Mouse (Mus musculus) spleen, adult 2 months (tissue): Measurements from ENCODE around the gene Ubac1. TPM values are rescaled to one million over a fixed set of nuclear protein-coding genes. Genes with fewer than 3 reads are reported as not detected.

Experiments
- DNase-seq, 2 experiments: peaks; one replicate each; pipeline versions ENCODE4 v3.0.0 to v3.0.0-alpha.2; 2012 to 2021; ENCODE audit warnings: low spot score in 2 of 2, low read depth in 1 of 2
- H3K27ac ChIP-seq: fragments of 200-500 bp; 2 replicates; pipeline ENCODE4 v1.5.1; 2012; ENCODE audit warnings: low read length, inconsistent platforms; ENCODE audit not compliant: insufficient read depth
- H3K27me3 ChIP-seq: fragments of 200-500 bp; 2 replicates; pipeline ENCODE4 v1.6.1; 2012; ENCODE audit warnings: mild to moderate bottlenecking, moderate library complexity, low read length, inconsistent platforms; ENCODE audit not compliant: control insufficient read depth, insufficient read depth
- H3K36me3 ChIP-seq: fragments of 200-500 bp; 2 replicates; pipeline ENCODE4 v1.6.1; 2012; ENCODE audit warnings: mild to moderate bottlenecking, low read length, inconsistent platforms; ENCODE audit not compliant: control insufficient read depth, insufficient read depth
- H3K4me1 ChIP-seq: fragments of 200-500 bp; 2 replicates; pipeline ENCODE4 v1.6.1; 2011; ENCODE audit warnings: inconsistent platforms; ENCODE audit not compliant: control insufficient read depth, insufficient read depth, insufficient read length
- H3K4me3 ChIP-seq: fragments of 200-500 bp; 2 replicates; pipeline ENCODE4 v1.5.1; 2011; ENCODE audit warnings: mild to moderate bottlenecking, inconsistent platforms; ENCODE audit not compliant: insufficient read depth, insufficient read length; ENCODE audit errors: extremely low read depth
- CTCF ChIP-seq: fragments of 200-500 bp; IDR thresholded peaks from 2 replicates; pipeline ENCODE4 v1.5.1; 2011; ENCODE audit warnings: mild to moderate bottlenecking, inconsistent platforms; ENCODE audit not compliant: insufficient read depth, insufficient read length, insufficient replicate concordance; ENCODE audit errors: extremely low read depth
- POLR2A ChIP-seq: fragments of 200-500 bp; IDR thresholded peaks from 2 replicates; pipeline ENCODE4 v1.6.1; 2011; ENCODE audit warnings: low read depth, low read length, inconsistent platforms
- WGBS: fragments of 180-500 bp; shearing (Covaris S2); methylation state at CpG from one replicate; pipeline ENCODE4 v1.1.7; 2018; 5-methylcytosine and 5-hydroxymethylcytosine counted together
- polyA plus RNA-seq: library from polyadenylated mRNA; depleted of rRNA; stranded (reverse); fragments of >200 nt; gene quantifications from 2 replicates; pipeline ENCODE4 v1.2.3, GENCODE M21; 2012

The Ubac1 gene
- polyA plus RNA-seq, 1 experiment, result 80.2 TPM

GRCm38 (mm10) chr2:26061018-26061666 lies 39.6 kb upstream of the Ubac1 start:
- Histone ChIP-seq H3K27ac (0 out of 2 replicates have a peak overlapping the region, but pooled peaks have one; percentile 21), H3K36me3 (no peaks in the 10 kb centered on the region), H3K4me1 (0 out of 2 replicates have a peak, but pooled peaks cover 3% of the 10 kb centered on the region), H3K4me3 (no peak overlapping the region), H3K27me3 (no peaks in the 10 kb centered on the region)
- peak in 1 of 2 experiments; percentile 12 for DNase-seq
- whole genome bisulfite sequencing, result 56% methylated on average over 21 of the region's 21 CpGs
- TF ChIP-seq POLR2A, result no peak
- TF ChIP-seq CTCF, result no peak

GRCm38 (mm10) chr2:26057053-26057452 lies 35.5 kb upstream of the Ubac1 start:
- WGBS, result 91% methylated on average over 7 of the region's 7 CpGs

GRCm38 (mm10) chr2:26056226-26056625 lies 34.7 kb upstream of the Ubac1 start:
- no peak overlapping the region for H3K4me3 ChIP-seq
- H3K36me3 ChIP-seq, result no peaks in the 10 kb centered on the region
- H3K27ac ChIP-seq, result no peak overlapping the region
- 88% methylated on average over 5 of the region's 5 CpGs for WGBS
- H3K27me3 ChIP-seq, result no peaks in the 10 kb centered on the region
- DNase-seq, result no peak
- no peaks in the 10 kb centered on the region for H3K4me1 ChIP-seq
- TF ChIP-seq CTCF (no peak), POLR2A (no peak)

More at GRCm38 (mm10) chr2:26057053-26057452, 35.5 kb upstream of the Ubac1 start:
- Histone ChIP-seq H3K36me3 (no peaks in the 10 kb centered on the region), H3K27me3 (no peaks in the 10 kb centered on the region), H3K27ac (no peak overlapping the region), H3K4me1 (no peaks in the 10 kb centered on the region), H3K4me3 (no peak overlapping the region)
- DNase-seq, result no peak
- TF ChIP-seq CTCF (no peak), POLR2A (no peak)

- WGBS, result 52% methylated on average over 2 of the region's 2 CpGs
- H3K36me3 ChIP-seq, result no peaks in the 10 kb centered on the region
- DNase-seq, result no peak
- TF ChIP-seq POLR2A (no peak), CTCF (no peak)
- H3K27ac ChIP-seq, result no peak overlapping the region
- H3K4me1 ChIP-seq, result no peaks in the 10 kb centered on the region
- H3K4me3 ChIP-seq, result no peak overlapping the region
- H3K27me3 ChIP-seq, result no peaks in the 10 kb centered on the region
Measured at GRCm38 (mm10) chr2:26055747-26056102, 34.2 kb upstream of the Ubac1 start.

- H3K4me1 ChIP-seq, result no peaks in the 10 kb centered on the region
- DNase-seq, result peak; percentile 38 to 54
Measured at GRCm38 (mm10) chr2:26055046-26055746, 33.6 kb upstream of the Ubac1 start.

GRCm38 (mm10) chr2:26052806-26053205 lies 31.3 kb upstream of the Ubac1 start:
- Histone ChIP-seq H3K4me1 (no peaks in the 10 kb centered on the region), H3K36me3 (no peaks in the 10 kb centered on the region), H3K4me3 (no peak overlapping the region), H3K27me3 (no peaks in the 10 kb centered on the region), H3K27ac (no peak overlapping the region)
- no peak for DNase-seq
- TF ChIP-seq POLR2A, result no peak
- TF ChIP-seq CTCF, result no peak
- WGBS, result 87% methylated on average over 4 of the region's 4 CpGs

More at GRCm38 (mm10) chr2:26055046-26055746, 33.6 kb upstream of the Ubac1 start:
- Histone ChIP-seq H3K36me3 (no peaks in the 10 kb centered on the region), H3K27me3 (no peaks in the 10 kb centered on the region), H3K4me3 (no peak overlapping the region), H3K27ac (no peak overlapping the region)
- TF ChIP-seq CTCF (peak; percentile 80; the same call in 1 of the 2 replicates), POLR2A (no peak)
- 59% methylated on average over 8 of the region's 8 CpGs for WGBS

GRCm38 (mm10) chr2:26048816-26049215 lies 27.3 kb upstream of the Ubac1 start:
- no peaks in the 10 kb centered on the region for H3K4me1 ChIP-seq
- no peaks in the 10 kb centered on the region for H3K36me3 ChIP-seq
- 64% methylated on average over 5 of the region's 5 CpGs for WGBS
- no peak overlapping the region for H3K27ac ChIP-seq
- DNase-seq, result no peak
- no peak overlapping the region for H3K4me3 ChIP-seq
- TF ChIP-seq CTCF, result no peak
- no peak for TF ChIP-seq POLR2A
- no peaks in the 10 kb centered on the region for H3K27me3 ChIP-seq
